Mouse (Mus musculus) right cerebral cortex, postnatal 25 days (tissue): ENCODE results near the gene Ehbp1l1.

Source experiments
- DNase-seq: peaks from one replicate; pipeline ENCODE4 v3.0.0; 2022

Ehbp1l1 gene

DNA sequence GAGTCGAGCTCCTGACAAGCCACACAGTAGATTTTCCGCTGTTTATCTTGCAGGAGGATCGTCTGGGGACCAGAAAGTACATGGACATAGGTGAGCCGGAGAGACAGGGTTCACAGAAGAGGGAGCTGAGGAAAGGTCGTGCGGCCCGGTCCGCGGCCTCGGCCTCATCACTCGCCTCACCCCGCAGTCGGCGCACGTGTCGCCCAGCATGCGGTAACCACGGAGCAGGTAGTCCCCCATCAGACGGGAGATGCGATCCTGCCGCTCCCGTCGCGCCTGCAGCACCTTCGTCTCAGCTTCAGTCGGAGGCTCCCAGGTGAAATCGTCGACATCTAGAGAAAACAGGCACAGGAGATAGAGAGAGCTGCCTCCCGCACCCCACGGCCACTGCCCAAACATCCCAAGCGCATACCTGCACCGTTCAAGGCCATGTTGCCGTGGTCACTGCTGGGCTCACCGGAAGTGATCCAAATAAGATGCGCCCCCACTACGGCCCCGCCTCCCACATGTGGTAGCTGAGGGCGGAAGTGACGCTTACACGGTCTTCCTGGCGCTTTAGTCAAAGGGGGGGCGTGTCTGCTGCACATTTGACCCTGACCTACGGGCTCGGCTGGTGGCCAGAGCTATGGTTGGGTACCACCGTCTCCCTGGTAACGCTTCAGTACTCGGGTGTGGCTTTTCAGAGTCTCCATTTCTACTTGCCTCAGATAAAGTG, 5.3 kb upstream of the Ehbp1l1 start:
- DNase-seq = peak; percentile 91

DNA sequence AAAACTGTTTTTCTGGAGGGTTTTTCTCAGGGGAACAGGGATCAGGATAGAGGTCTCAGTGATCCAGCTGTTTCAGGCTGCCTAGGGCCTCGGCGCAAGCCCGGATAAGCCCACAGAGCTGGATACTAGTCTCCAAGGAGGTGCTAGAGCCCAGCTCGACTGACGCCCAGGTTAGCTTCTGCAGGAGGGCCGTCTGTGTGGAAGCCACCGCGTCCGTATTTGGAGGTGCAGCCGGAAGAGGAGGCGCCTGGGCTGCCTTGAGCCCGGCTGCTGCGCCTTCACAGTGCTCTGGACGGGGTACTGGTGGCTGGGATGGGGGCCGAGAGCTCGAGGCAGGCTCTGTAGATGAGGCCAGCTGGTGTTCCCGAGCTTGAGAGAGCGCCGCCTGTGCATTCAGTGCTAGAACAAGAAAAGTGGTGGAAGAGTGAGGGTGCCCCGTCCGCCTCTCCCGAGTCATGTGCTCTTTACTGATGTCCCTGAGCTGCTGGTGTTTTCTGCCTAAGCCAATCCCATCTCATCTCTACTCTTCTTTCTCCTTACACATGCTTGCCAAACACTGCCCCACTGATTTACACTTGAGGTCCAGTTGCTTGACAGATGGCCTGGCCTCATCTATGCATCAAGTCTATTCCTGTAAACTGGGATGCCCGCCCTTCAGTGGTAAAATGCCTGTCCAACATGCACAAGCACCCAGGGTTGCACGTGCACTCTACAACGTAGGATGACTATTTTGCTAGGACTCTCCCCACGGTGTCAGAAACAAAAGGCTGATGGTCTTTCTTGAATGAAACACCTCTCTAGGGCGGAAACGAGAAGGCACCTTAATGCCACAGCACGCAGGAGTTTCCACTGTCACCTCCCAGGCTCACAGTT, 4.4 kb upstream of the Ehbp1l1 start:
- DNase-seq = no peak

DNA sequence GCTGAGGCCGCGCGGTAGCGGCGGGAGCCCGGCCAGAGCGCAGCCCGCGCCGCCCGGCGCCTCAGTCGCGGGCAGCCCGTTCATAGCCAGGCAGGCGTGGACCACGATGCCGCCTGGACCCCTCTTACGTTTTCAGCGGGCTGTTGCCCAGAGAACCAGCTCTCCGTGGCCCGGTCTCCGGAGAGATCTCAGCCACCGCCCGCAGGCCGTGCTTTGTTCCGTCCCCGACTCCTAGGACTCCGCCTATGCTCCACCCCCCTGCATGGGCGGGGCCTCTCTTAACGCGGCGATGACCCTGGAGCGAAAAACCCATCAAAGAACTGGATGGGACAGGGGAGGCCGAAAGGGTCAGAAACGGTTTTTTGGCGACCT, 3.3 kb upstream of the Ehbp1l1 start, which contains the start of gene Fam89b:
Gene Fam89b, minus strand, starts transcription at position 210 of the 372 bp plus-strand sequence.
- DNase-seq = peak; percentile 83

DNA sequence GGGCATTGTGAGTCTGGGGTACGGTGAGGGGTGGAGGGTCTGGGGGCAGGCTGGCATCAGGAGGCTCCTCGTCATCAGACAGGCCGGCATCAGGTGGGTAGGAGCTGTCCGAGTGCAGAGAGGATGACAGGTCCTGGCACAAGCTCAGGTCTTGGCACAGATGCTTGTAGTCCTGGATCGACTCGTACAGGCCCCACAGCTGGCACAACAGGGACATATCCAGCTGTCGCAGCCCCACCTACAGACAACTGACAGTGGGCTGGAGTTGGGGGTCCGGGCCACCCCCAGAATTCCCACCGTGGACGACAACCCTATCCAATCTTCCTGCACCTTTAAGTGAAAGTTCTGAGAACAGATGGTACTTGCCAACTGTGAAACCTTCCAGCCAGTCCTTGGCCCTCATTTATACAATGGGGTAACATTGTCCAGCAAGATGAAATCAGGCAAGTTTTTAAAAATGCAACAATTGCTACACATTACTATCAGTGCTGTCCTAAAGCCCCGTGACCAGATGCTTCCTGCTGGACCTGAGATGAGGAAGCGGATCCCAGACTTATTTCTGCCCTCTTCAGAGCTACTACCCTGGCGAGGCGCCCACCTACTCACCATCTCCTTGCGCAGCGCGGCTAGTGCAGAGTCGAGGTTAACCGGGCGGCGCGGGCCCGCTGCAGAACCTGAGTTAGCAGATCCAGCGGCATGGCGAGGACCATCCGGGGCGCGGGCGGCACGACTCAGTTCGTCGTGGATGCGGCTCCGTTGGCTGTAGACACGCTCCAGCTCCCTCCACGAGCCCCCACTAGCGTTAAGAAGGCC, 2.7 kb upstream of the Ehbp1l1 start:
- peak; percentile 66 for DNase-seq

DNA sequence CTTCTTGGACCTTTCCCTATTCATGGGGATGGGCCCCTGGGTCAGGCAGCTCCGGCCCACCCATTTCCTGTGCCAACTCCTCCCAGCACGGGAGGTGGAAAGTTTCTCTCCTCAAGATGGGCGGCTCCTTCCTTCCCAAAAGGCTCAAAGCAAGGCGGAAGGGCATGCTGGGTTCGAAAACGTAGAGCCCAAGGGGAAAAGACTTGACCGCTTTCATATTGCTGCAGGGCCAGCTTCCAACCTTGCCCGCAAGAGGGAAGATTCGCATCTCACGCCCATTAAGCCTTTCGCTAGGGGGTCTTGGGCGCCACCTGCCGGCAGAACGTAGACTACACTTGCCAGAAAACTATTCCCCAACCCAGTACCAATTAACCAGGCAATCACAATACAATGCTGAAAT, 1.6 kb upstream of the Ehbp1l1 start:
- DNase-seq = peak; percentile 75

DNA sequence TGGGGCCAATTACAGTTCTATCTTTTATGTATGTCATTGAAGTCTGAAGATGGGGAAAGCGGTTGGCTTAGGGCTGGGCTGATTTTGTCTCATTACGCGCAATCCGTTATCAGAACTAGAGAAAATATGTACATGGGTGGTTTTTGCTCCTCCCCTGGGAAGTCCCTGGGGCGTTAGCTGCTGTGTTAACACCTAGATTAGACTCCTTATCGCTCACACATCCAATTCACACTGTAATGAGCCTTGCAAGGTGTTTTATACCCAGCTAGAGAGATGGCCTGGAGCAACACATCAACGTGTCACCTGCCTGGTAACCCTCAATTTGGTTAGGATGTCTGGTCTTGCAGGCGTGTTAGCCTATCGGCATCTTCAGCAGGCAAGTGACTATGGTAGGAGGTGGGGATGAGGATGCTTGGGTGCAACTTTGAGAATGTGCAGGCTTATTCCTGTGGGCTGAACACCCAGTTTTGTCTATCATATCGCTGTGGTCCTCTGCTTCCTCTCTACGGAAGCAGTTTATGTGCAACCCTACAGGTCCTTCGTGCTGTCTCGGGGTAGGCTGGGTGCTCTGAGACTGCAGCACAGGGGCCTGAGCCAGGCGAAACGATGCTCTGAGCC, 953 bp upstream of the Ehbp1l1 start:
- no peak for DNase-seq

DNA sequence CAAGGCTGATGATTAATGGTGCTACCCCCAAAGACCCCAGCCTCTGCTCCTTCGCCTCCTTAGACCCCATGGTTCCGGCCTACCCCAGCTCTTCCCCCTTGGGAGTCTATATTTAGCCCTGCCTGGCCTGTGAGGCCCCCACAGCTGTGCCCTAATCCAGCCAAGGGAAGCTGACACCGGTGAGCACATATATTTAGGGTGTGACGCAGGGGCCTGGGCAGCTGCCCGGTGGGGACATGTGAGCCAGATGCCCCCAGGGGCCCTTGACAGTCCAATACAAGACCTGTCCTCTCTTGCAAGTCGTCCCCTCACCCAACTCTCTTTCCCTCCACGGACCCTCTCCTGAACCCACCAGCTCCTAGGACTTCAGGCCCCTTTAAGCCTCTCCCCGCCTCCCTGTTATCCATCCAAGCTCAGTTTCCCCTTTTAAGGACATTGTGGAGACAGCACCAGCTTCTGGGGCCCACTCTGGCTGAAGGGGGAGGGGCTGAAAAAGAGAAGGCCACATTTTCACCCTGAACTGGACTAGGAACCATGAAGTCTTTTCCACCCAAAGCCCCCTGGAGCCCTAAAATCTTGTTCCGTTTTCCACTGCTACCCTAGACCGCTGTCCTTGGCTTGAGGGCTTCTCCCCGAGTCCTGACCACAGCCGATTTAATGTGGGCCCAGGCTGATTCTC, 949 bp downstream of the Ehbp1l1 start:
- no peak for DNase-seq

DNA sequence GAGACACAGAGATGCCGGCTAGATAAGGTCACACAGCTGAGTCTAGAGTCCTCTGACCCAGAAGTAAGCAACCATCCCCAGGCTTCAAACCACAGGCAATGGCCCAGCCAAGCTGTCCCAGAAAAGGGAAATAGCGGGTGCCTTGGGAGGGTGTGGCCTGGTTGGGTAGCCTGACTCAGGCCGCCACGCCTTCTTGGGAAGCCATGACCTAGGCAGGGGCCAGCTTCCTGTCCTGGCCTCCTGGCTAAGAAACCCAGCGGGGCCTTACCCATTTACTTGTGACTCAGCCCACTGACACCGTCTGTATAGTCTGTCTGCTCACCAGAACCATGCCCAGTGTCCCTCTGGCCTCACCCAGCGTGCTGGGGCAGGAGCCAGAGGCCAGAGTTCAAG, 1.6 kb downstream of the Ehbp1l1 start:
- no peak for DNase-seq

DNA sequence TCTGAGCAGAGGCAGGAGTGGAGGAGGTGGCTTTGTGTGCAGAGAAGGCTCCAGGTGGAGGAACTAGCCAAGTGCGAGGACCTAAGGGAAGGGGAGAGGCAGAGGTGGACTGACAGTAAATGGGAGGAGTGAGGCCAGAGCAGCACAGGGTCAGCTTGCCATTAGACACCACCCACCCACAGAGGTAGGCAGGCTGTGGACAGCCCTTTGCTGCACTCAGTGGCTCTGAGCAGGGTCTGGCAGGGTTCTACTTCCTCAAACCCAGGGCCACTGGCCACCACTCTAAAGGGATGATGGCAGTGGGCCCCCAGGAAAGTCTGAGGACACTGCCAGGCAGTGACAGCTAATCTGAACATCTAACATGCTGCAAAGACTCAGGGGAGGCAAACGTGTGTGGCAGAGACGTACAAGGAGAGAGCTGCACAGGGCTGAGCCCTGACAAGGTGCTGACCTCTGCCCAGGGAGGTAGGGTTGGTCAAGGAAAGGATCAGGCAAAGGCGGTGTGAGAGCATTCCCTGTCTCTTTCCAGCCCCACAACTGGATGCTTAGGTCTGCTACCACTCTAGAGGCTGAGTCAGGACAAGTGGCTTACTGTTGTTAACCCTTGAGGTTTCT, 2.1 kb downstream of the Ehbp1l1 start:
- no peak for DNase-seq

DNA sequence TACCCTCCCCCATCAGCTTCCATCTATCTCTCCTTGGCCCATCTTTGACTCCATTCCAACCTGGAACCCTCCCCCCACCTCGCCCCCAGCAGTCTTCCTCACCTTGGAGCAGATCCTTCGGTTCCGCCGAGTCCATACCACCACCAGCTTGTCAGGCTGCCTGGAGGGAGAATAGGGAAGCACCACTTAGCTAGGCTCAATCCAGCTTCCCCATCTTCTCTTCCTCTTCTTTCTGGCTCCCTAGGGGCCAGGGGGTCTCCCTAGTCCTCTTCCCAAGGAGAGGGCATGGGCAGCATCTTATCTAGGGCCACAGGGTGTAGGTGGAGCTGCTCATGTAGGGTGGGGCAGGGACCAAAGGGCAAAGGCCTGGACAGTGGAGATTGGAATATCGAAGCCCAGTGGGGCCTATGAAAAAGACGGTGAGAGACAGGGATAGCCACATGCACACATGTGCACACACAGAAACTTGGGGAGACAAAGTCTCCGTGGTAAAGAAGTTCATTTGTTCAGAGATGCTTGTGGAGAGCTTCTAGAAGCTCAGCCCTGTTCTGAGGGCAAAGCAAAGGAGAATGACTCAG, 3.2 kb downstream of the Ehbp1l1 start:
- no peak for DNase-seq

DNA sequence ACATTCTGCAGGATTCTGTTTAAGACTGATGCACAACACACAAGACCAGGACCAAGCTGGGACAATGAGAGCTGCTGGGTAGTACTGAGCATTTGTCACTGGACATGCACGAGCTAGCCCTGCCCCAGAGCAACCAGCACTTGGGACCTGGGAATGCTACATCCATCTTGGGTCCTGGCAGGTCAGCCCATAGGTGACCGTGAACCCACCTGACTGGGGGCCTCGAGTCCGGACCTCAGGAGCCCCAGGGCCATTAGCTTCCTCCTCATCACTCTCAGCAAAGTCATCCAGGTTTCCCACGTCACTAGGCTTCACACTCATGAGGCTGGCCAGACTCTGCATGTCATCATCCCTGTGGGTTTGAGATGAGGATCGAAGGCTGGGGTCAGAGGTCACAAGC, 4.9 kb downstream of the Ehbp1l1 start:
- DNase-seq = no peak

DNA sequence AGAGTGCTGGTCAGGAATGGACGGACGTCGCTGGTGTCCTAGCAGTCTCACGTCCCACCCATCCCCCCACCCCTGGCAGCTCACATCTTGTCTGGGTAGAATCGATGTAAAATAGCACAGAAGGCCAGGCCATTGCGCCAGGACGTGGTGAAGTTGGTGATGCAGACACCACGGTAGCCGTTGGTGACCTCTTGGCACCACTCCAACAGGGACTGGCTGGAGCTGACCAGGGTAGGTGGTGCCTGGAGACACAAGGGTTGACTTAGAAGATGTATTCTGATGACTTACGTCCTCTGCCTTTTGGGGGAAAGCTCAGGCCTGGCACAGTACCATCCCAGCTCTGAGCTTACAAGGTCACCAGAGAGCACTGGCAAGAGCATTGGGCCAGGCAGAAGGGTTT, 9.2 kb downstream of the Ehbp1l1 start:
- no peak for DNase-seq

DNA sequence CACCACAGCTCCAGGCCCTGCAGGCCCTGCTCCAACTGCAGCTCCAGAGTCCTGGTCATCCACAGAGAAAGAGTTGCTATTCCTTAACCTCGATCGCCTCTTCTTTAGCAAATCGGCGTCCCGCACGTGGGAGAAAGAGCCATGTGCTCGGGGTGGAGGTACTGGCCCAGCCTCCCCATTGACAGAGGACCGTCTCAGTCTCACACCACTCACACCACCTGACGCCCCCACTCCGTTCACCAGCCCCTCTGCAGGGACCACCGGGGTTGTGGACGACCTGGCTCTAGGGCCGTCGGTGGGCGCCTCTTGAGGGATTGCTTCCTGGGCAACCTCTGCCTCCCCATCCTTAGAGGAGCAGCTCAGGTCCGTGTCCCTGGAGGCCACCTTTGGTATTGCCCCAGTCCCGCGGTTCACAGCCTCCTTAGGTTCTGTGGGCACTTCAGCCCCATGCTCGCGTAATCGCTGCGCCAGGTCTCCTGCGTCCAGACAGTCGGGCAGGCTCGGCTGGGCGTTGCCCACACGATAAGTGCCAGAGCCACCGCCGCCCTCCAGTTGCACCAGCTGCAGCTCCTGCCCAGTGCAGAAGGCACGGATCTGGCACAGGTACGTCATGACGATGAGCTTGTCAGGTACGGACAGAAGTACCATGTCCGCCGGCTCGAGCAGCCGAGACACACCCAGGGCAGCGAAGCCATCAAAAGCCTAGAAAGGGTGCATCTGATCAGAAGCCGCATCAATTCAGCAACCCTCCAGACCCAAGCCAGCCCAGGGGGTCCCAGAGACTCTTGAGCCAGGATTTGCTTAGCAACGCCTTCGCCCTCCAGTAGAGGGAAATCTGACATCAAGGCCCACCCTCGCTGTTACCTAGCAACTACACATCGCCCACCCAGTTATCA, 10.1 kb downstream of the Ehbp1l1 start:
- DNase-seq = peak; percentile 60

DNA sequence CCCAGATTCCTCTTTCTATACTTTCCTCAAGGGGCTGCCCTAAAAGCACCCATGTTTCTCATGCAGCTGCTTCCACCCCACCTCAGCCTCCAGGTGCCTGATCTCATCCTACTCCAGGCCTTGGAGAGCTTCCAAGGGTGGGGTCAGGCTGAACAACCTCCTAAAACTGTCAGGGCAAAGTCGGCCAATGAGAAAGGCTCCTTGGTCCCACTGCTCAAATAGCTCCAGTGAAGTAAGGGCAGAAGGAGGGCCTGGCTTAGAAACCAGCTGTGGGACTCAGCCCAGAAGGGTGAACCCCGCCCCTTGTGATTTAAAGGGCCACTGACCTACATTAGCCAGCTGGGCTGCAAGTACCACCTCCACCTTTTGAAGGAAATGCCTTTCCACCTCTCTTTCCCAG, 12.4 kb downstream of the Ehbp1l1 start:
- no peak for DNase-seq

DNA sequence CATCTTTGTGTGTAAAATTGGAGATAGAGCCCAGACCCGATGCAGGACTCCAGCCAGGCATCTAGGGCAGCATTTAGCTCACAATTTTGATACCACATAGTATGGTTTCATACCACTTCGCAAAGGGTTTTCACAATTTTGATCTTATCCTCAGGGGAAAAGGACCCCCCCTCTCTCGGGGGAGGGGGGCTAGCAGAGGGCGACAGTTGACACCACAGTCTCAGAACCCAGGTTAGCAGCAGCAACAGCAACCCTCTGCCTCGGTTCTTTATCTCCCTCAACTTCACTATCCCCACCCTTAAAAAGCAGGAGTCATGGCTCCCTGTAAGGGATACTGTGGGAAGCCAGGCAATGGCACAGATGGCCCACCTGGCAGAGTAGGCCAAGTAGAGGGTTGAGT, 12.9 kb downstream of the Ehbp1l1 start:
- no peak for DNase-seq

DNA sequence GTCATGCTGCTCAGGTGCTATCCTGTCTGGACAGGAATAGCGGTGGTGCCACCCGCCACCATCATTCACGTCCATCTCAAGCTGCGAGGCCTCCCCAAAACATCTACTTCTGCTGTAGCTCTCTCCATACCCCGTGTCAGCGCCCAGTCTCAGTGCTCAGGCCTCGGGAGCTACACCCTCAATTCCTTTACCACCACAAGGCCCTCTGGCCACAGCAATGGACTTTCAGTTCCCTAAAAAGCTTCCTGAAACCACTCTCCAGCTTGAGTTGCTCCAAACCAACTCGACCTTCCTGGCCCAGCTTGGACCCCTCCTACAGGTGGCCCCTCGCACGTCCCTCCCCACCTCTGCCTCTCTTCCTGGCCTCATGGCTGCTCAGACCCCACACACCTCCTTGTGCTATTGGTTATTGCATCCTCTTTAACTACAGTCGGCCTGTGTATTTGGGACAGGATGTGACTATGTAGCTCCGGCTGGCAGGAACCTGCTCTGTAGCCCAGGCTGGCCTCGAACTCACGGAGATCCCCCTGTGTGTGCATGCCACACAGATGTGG, 14.1 kb downstream of the Ehbp1l1 start:
- no peak for DNase-seq

DNA sequence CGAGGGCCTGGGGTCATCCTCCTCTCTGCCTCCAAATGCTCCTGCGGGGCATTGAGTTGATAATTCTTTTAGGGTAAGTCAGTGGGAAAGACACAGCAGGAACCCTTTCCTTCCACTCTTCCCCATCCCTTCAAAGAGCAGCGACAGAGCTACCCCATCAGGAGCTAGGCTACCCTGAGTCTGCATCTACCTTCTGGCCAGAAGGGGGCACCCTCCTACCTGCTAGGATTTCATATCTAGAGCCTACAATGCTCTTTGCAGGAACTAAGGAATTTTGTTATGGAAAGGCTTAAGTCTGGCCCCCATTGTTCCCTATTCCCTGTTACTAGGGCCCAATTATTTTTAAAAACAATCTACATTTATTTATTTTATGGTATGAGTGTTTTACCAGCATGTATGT, 14.9 kb downstream of the Ehbp1l1 start:
- DNase-seq = no peak

DNA sequence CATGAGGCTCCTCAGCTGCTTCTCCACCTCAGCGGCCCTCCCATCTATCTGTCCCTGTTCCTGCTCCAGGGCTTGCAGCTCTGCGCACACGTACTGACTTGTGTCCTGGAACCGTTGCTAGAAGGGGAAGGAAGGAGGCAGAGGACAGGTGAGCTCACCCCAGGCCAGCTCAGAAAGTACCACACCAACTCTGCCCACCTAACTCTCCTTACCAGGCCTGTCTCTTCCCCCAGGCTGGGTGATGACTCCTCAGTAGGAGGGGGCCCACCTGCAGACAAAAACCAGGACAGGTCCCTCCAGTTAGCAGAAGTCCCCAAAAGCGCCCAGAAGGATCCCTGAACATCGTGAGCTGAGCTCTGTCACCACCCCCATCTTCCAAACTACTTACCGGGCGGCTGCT, 15.5 kb downstream of the Ehbp1l1 start:
- no peak for DNase-seq

DNA sequence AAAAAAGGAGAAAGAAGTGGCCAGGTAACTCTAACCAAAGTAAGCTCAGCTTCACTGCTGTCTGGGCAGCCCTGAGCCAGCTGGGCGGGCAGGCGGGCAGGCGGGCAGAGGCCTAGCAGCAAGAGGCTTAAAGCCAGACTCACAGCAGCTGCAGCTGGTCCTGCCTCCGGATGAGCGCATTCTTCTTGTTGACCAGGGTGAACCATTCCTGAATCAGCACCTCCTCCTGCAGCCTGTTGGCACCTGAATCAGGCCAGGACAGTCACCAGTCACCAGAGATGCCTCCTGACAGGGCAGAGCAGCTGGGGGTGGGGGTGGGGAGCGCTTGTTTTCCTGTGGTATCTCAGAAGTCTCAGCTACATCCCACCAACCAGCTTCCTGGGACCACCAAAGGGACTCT, 16.0 kb downstream of the Ehbp1l1 start:
- DNase-seq = no peak
